Mouse (Mus musculus) layer of hippocampus, adult 18-20 months (tissue): Measurements from ENCODE around the gene Tor1aip1. TPM values are rescaled to one million over a fixed set of nuclear protein-coding genes. Genes with fewer than 3 reads are reported as not detected.
"Not testable (repeated sequence)": the region's sequence is repeated elsewhere in the genome, so short reads cannot be mapped to it uniquely, and the experiment has no call there.

Experiments used
- DNase-seq, 2 experiments: peaks; one replicate each; pipeline ENCODE4 v3.0.0; 2022; ENCODE audit warnings: low spot score in 2 of 2
- long read RNA-seq: library from polyadenylated mRNA; stranded (forward); transcript quantifications from one replicate; pipeline ENCODE4 v2.0.0, GENCODE M21; 2021
- total RNA-seq, 2 experiments: library from RNA; stranded (reverse); gene quantifications; 2 replicates each; pipeline ENCODE4 v1.2.3; 2021

Tor1aip1 gene
- 10 to 100 TPM; 34.1 to 36.4 TPM for total RNA-seq
- long read RNA-seq, full-length matches to known transcripts = 9 of 10 reads
- long read RNA-seq, partial matches to known transcripts = 0 of 10 reads
- long read RNA-seq, other reads (novel, unspliced or antisense) = 1 of 10 reads

- DNase-seq = peak; percentile 97 to 98
Observed at GRCm38 (mm10) chr1:156035930-156036737, at the start of gene Tor1aip1. Gene Tor1aip1 (minus strand): TSS chr1:156036480.

- DNase-seq = peak; percentile 15 to 60
Observed at GRCm38 (mm10) chr1:156085770-156086169, 49.5 kb upstream of the Tor1aip1 start.

- no peak for DNase-seq
Observed at GRCm38 (mm10) chr1:156084603-156085002, 48.3 kb upstream of the Tor1aip1 start.

- DNase-seq = no peak
Observed at GRCm38 (mm10) chr1:156077655-156078054, 41.4 kb upstream of the Tor1aip1 start.

- no peak for DNase-seq
Observed at GRCm38 (mm10) chr1:156076474-156076873, 40.2 kb upstream of the Tor1aip1 start.

GRCm38 (mm10) chr1:156074575-156074974 is 38.3 kb upstream of the Tor1aip1 start:
- DNase-seq = no peak

GRCm38 (mm10) chr1:156073169-156073821 is 37.0 kb upstream of the Tor1aip1 start:
- no peak for DNase-seq

GRCm38 (mm10) chr1:156070106-156070505 is 33.8 kb upstream of the Tor1aip1 start:
- DNase-seq = no peak

- no peak for DNase-seq
Observed at GRCm38 (mm10) chr1:156066133-156066532, 29.9 kb upstream of the Tor1aip1 start.

- DNase-seq = no peak
Observed at GRCm38 (mm10) chr1:156062193-156062592, 25.9 kb upstream of the Tor1aip1 start.

- DNase-seq = no peak
Observed at GRCm38 (mm10) chr1:156058207-156058606, 21.9 kb upstream of the Tor1aip1 start.

GRCm38 (mm10) chr1:156046688-156047087 is 10.4 kb upstream of the Tor1aip1 start:
- no peak for DNase-seq

- DNase-seq = no peak
Observed at GRCm38 (mm10) chr1:156044211-156044611, 7.9 kb upstream of the Tor1aip1 start.

- DNase-seq = peak; percentile 12 to 67
Observed at GRCm38 (mm10) chr1:156043027-156043426, 6.7 kb upstream of the Tor1aip1 start.

- no peak for DNase-seq
Observed at GRCm38 (mm10) chr1:156042481-156042880, 6.2 kb upstream of the Tor1aip1 start.

- DNase-seq = no peak
Observed at GRCm38 (mm10) chr1:156041451-156042241, 5.4 kb upstream of the Tor1aip1 start.

GRCm38 (mm10) chr1:156040731-156041401 is 4.6 kb upstream of the Tor1aip1 start:
- DNase-seq = peak; percentile 87 to 92

GRCm38 (mm10) chr1:156039989-156040388 is 3.7 kb upstream of the Tor1aip1 start:
- not testable (repeated sequence) for DNase-seq

- DNase-seq = no peak
Observed at GRCm38 (mm10) chr1:156037144-156037583, 884 bp upstream of the Tor1aip1 start.

GRCm38 (mm10) chr1:156035269-156035929 is 881 bp downstream of the Tor1aip1 start, which contains the start of gene Tor1aip2:
Gene Tor1aip2 (plus strand): TSS chr1:156035403.
- DNase-seq = no peak
